Mouse (Mus musculus) regulatory T cell (primary cell): Measurements from ENCODE around the gene Cby1.

Experiments
- in situ Hi-C: fragments of 300-600 bp; cut with MboI, MseI; formaldehyde crosslinking; loops from one replicate; pipeline ENCODE4 v1.15.1; 2025; ENCODE audit warnings: high pct_unique_total_duplicates

Gene Cby1

DNA sequence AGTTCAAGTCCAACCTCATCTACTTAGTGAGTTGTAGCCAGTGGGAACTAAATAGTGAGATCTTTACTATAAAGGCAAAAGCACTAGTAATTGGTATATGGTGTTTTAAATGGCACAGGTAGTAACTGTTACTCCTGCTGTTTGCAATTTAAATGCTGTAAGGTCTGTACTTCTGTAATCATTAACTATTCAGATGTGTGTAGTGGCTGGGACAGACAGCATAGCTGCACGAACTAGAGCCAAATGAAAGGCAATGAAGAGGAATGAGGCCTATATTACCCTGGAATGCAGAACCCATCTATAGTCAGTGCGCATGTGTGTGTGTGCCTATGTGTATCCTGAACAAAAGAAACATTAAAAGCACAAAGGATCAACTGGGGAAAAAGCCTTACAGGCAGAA lies 18.9 kb downstream of the Cby1 start:
- in situ Hi-C loops = loop anchor here (5.0 kb wide), 1 partner anchor 49 kb away; no protein-coding TSS in a partner anchor

GRCm38 (mm10) chr15:79681973-79682372 lies 23.0 kb downstream of the Cby1 start:
- in situ Hi-C loops = no loop called here

DNA sequence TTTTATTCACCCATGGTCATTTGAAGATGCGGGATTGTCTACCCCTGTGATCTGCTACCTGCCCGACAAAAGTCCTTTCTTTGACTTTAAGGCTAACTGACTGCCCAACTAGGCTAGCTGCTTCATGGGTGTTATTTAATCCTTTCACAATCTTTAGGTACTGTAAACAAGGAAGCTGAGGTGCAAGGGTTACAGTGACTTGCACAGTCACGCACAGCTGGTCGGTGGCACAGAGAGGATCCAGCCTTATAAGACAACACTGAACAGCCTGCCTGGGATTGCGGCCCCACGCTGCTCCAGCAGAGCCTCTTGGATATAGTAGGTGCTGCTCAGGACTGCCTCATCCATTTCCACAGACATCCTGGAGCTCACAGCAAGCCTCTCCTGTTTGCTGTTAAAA lies 24.1 kb downstream of the Cby1 start:
- in situ Hi-C loops = no loop called here

GRCm38 (mm10) chr15:79683707-79684465 lies 24.9 kb downstream of the Cby1 start:
- in situ Hi-C loops = no loop called here

DNA sequence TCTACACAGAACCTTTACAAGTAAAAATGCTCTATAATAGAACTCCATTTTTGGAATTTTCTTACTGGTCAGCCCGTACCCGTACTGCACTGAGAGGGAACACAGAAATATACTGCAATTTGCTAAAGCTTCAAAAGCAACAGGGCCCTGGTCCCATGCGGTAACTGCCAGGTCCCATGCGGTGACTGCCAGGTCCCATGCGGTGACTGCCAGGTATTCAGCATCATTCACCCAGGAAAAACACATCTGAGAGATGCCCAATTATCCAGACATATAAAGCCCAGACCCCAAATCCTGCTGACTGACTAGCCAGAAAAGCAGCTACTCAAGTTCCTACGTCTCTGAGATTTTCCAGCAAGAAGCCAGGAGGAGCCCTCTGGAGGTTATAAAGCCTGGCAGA lies 25.6 kb downstream of the Cby1 start:
- in situ Hi-C loops = no loop called here

DNA sequence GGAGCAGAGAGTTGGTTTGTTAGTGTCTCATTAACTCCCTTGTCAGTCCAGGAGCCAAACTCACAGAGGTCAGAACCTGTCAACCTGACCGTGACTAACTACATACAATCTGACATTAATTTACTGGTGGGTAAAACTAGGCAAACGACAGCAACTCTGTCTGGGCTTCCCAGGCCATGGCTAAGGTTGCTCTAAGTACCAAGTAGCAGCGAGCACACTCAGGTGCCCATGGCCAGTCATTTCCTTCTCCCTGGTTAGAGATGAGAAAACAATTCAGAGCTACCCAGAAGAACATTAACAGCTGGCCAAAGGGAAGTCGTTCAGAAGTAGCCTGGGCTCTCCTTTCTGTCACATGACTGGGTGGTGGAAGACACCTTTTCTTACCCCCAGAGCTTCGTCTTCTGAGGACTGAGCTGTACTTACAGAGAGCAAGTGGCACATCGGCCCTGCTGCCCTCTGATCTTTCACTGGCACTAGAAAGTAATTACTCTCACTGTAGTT lies 26.2 kb downstream of the Cby1 start:
- in situ Hi-C loops = no loop called here

DNA sequence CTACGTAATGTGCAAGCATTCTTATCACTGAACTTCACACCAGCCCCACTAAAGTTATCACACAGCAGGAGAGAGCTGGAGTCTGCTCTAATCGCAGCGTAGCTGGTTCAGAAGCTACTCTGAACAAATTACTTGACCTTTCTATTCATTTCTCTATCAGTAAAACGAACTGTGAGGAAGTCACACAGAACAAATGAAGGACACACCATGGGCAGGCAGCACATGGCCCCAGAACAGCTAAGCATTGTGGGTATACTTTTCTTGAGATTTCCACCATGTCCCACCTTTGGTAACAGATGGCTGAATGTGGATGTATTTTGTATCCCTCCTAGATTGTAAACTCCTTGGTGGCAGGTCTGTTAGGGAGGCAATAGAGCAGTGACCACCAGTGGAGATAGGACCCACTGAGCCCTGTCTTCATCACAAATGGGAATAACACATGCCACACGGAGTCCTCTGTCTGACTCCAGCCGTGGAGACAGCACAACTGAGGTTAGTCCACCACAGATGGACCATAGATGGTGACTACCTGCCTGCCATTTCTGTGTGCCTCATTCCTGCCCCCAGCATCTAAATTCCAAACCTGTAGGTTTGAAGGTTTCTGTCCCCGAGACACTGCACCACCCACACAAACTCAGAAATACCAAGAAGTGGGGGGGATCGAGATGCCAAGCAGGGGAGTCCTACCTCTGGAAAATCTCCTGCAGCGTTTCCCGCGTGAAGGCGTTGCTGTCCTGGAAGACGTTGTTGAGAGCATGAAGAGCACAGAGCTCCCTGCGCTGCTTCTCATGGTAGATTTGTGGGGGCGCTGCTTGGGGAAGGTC lies 27.3 kb downstream of the Cby1 start:
- in situ Hi-C loops = no loop called here

GRCm38 (mm10) chr15:79687175-79687574 lies 28.2 kb downstream of the Cby1 start:
- in situ Hi-C loops = no loop called here

GRCm38 (mm10) chr15:79687646-79688267 lies 28.8 kb downstream of the Cby1 start, which contains the start of gene Josd1:
Josd1 (minus strand) TSS chr15:79687919.
- in situ Hi-C loops = no loop called here

- in situ Hi-C loops = no loop called here
Measured at GRCm38 (mm10) chr15:79688268-79688956, 29.4 kb downstream of the Cby1 start.

DNA sequence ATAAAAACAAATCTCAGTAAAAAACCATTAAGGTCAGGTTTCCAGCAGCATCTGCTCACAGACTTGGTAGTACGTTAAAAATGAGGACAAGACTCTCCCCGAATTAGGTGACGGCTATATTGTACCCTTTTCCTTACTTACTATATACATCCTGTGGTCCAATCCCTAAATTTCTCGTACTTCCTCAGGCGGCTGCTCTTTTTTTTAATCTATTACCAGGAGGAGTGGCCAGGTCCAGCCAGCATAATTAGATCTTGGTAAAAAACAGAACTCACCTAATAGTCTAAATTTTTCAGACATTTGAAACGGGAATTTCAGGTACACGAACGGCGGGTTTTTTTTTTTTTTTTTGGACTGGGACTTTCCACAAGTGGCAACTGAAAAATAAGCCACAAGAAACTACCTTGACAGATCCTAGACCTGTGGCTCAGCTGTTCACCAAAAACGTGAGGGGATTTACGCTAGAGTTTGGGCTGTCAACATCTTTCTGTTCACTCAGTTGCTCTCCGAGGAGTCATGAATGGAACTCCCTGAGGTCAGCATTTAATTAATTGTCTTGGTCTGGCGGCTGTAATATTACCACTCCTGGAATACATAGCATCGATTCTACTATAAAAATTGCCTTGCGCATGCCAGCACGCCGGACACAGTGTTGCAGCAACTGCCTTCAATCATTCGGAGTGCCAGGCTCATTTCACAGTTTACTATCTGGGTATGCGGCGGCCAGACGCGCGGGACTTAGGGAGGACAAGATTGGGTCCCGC lies 30.8 kb downstream of the Cby1 start:
- in situ Hi-C loops = no loop called here

DNA sequence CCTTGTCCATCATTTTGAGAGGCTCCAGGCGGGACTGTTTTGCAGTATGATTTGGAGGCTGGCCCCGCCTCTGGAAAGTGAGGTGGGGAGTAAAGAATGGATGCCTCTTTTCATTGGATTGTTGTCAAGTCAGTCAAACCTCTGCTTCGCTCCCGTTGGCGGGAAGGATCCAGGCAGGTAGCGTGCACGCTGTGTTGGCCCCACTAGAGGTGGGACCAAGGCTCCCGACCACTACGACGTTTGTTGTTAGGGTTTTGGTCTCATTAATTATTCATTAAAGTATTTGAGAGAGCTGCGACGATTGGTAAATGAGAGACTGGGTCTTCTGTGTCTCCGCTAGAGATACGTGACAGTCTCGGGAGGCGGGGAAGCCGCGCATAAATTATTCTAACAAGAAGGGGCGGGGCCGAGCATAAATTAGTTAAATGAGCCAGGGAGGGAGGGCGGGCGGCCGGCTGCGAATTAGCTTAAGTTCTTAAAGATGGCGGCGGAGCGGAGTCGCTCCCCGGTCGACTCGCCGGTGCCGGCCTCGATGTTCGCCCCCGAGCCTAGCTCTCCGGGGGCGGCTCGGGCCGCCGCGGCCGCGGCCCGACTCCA lies 31.5 kb downstream of the Cby1 start, which contains the start of gene Gtpbp1:
Gene Gtpbp1, plus strand, starts transcription at position 420 of the 597 bp plus-strand sequence.
- in situ Hi-C loops = no loop called here

- in situ Hi-C loops = no loop called here
Measured at GRCm38 (mm10) chr15:79691023-79691508, 32.1 kb downstream of the Cby1 start.

- in situ Hi-C loops = no loop called here
Measured at GRCm38 (mm10) chr15:79692334-79692733, 33.3 kb downstream of the Cby1 start.

DNA sequence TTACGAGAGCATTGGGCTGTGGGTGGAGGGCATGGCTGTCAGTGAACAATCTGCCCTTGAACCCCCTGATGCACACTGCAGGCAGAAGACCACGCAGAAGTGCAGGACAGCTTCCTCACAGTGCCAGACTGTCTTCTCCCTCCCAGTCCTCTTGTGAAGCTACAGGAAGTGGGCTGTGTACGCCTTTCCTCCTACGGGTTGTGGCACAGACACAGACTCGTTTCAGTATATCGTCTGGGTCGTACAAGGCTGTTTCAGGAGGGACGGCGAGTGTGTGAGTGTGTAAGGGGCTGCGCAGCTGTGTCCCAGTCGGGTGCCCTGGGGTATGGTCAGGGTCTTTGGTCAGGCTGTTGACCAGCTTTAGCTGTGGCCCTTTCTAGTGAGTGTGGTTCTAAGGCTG lies 34.7 kb downstream of the Cby1 start:
- in situ Hi-C loops = no loop called here

GRCm38 (mm10) chr15:79694512-79694911 lies 35.5 kb downstream of the Cby1 start:
- in situ Hi-C loops = no loop called here

- in situ Hi-C loops = no loop called here
Measured at GRCm38 (mm10) chr15:79695516-79695915, 36.5 kb downstream of the Cby1 start.

DNA sequence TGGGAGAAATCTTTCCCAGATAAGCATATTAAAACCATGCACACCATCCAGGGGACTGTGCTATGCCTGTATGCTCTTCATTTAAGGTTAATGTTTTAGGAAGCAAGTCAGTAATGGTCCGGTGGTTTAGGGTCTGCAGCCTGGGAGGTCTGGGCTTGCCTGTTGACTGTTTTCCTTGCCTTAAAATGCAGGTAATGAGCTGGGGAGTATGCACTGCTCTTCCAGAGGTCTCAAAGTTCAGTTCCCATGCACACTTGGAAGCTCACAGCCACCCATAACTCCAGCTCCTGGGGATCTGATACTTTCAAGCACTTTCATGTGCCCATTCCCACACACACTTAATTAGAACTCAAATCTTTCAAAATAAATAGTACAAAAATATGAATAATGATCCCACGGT lies 37.5 kb downstream of the Cby1 start:
- in situ Hi-C loops = no loop called here

- in situ Hi-C loops = no loop called here
Measured at GRCm38 (mm10) chr15:79697011-79697410, 38.0 kb downstream of the Cby1 start.

DNA sequence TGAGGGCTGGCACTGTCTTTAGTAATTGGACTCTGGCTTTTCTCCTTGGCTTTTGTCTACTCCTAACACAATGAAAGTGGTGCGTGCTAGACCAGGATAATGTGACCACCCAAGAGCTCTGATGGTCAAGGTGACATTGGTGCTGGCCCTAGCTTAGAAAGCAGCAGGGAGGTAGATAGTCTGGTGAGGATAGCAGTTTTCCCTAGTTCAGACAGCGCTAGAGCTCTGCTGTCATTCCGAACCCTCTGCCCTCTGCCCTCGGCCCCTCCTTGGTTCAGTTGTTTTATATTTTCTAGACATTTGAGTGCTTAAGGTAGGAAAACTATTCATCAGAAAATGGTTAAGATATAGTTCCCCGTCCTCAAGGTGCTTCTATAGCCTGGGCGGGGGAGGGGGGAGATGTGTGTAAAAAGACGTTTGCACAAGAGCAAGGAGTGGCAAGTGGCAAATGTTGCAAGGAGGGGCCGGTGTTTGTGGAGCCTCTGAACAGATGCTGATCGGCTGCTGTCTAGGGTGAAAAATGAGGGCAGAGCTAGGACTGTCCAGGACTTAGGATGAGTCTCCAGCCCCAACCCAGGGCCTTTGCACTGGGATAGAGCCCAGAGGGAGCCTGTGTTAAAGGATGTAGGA lies 38.7 kb downstream of the Cby1 start:
- in situ Hi-C loops = no loop called here
